Mouse (Mus musculus): ENCODE measurements at regions not wholly inside any gene's neighbourhood (a gene's known extent, or its start where the extent isn't known, plus 50 kb on each side); places are given as distances from the start of the nearest gene placed in this dataset.

- no peak for TF ChIP-seq CTCF (IDR thresholded peaks at IDR 0.05; ENCODE audit: low read depth)
- TF ChIP-seq EP300 (IDR thresholded peaks at IDR 0.05; ENCODE audit: low read depth) = no peak
Observed at GRCm38 (mm10) chr3:33375161-33375560, 232.1 kb upstream of the Pex5l start.

Data from heart, postnatal 0 days (tissue).